Mouse (Mus musculus) cerebellum, adult 18-20 months (tissue): ENCODE results near the gene Ces1d.

ENCODE experiments used
- DNase-seq, 2 experiments: peaks; one replicate each; pipeline ENCODE4 v3.0.0; 2021

The Ces1d gene

GRCm38 (mm10) chr8:93132196-93132595 is 65.4 kb downstream of the Ces1d start:
- DNase-seq: no peak

- DNase-seq: no peak
Observed at GRCm38 (mm10) chr8:93131233-93131980, 66.2 kb downstream of the Ces1d start, which contains the start of gene Ces1c. Gene Ces1c (minus strand): TSS chr8:93131283.

- no peak for DNase-seq
Observed at GRCm38 (mm10) chr8:93126476-93126875, 71.2 kb downstream of the Ces1d start.

- DNase-seq: no peak
Observed at GRCm38 (mm10) chr8:93122005-93122404, 75.6 kb downstream of the Ces1d start.
